Mouse (Mus musculus) kidney, embryonic 16.5 days (tissue): ENCODE measurements around the gene Tmed10. TPM values are rescaled to one million over a fixed set of nuclear protein-coding genes. Genes with fewer than 3 reads are reported as not detected.

ENCODE experiments used
- ATAC-seq: fragments of 200-750 bp; cut with Nextera tagmentation; 2 replicates; pipeline ENCODE4 v1.8.0; 2017; ENCODE audit warnings: moderate TSS enrichment; ENCODE audit not compliant: low FRiP score, low TSS enrichment
- H3K27ac ChIP-seq: fragments of 300-500 bp; sonication (generic); 2 replicates; pipeline ENCODE4 v1.5.1; 2014; ENCODE audit warnings: low read length
- H3K27me3 ChIP-seq: fragments of 300-500 bp; sonication (generic); 2 replicates; pipeline ENCODE4 v1.6.1; 2014; ENCODE audit warnings: low read length, control low read depth, mixed read lengths; ENCODE audit not compliant: insufficient read depth
- H3K36me3 ChIP-seq: fragments of 300-500 bp; sonication (generic); 2 replicates; pipeline ENCODE4 v1.6.1; 2014; ENCODE audit warnings: low read length, control low read depth, mixed read lengths; ENCODE audit not compliant: insufficient read depth
- H3K4me1 ChIP-seq: fragments of 300-500 bp; sonication (generic); 2 replicates; pipeline ENCODE4 v1.6.1; 2014; ENCODE audit warnings: low read length, control low read depth, mixed read lengths; ENCODE audit not compliant: insufficient read depth
- H3K4me2 ChIP-seq: fragments of 300-500 bp; sonication (generic); replicated peaks from 2 replicates; pipeline ENCODE4 v1.6.1; 2014; ENCODE audit warnings: low read depth, low read length
- H3K4me3 ChIP-seq: fragments of 300-500 bp; sonication (generic); 2 replicates; pipeline ENCODE4 v1.5.1; 2014; ENCODE audit warnings: mild to moderate bottlenecking, low read length
- H3K9ac ChIP-seq: fragments of 300-500 bp; sonication (generic); replicated peaks from 2 replicates; pipeline ENCODE4 v1.6.1; 2014; ENCODE audit warnings: low read length
- H3K9me3 ChIP-seq: fragments of 300-500 bp; sonication (generic); 2 replicates; pipeline ENCODE4 v1.6.1; 2016; ENCODE audit warnings: low read length, control low read depth
- WGBS: fragments of 180-500 bp; shearing (Covaris S2); extraction: QIAGEN DNeasy Blood & Tissue Kit; methylation state at CpG from one replicate; pipeline ENCODE4 v1.1.7; 2014; 5-methylcytosine and 5-hydroxymethylcytosine counted together
- polyA plus RNA-seq: library from polyadenylated mRNA; unstranded; fragments of >200 nt; fragmentation: Nextera tagmentation; extraction: Ambion mirVana; gene quantifications from 2 replicates; pipeline ENCODE4 v1.2.1, GENCODE M21; 2015

Tmed10 gene
- polyA plus RNA-seq, 1 experiment from 2014 or later, result 350 TPM

GRCm38 (mm10) chr12:85354061-85354460, 20.6 kb downstream of the Tmed10 start:
- no peaks in the 10 kb centered on the region for H3K4me1 ChIP-seq
- H3K27me3 ChIP-seq, result no peaks in the 10 kb centered on the region
- no peak overlapping the region for H3K4me3 ChIP-seq
- no peak overlapping the region for H3K27ac ChIP-seq
- H3K36me3 ChIP-seq, result peaks cover 16% of the 10 kb centered on the region
- no peak overlapping the region for H3K4me2 ChIP-seq
- H3K9me3 ChIP-seq, result no peaks in the 10 kb centered on the region
- no peak overlapping the region for H3K9ac ChIP-seq
- 85% methylated on average over 3 of the region's 3 CpGs for WGBS
- no peak for ATAC-seq

GRCm38 (mm10) chr12:85350407-85351232, 24.0 kb downstream of the Tmed10 start:
- no peak overlapping the region for H3K4me2 ChIP-seq
- 71% methylated on average over 10 of the region's 10 CpGs for WGBS
- 0 out of 2 replicates have a peak, but pooled peaks have one; percentile 15 for ATAC-seq

GRCm38 (mm10) chr12:85348338-85348737, 26.3 kb downstream of the Tmed10 start:
- Histone ChIP-seq H3K27ac (peak overlapping the region; percentile 39; the same call in 1 of the 2 replicates), H3K9me3 (no peaks in the 10 kb centered on the region), H3K27me3 (no peaks in the 10 kb centered on the region), H3K9ac (no peak overlapping the region), H3K4me2 (no peak overlapping the region), H3K36me3 (peaks cover 20% of the 10 kb centered on the region), H3K4me1 (no peaks in the 10 kb centered on the region), H3K4me3 (no peak overlapping the region)
- 77% methylated on average over 6 of the region's 6 CpGs for WGBS
- 0 out of 2 replicates have a peak, but pooled peaks have one; percentile 11 for ATAC-seq

More at GRCm38 (mm10) chr12:85350407-85351232, 24.0 kb downstream of the Tmed10 start:
- no peaks in the 10 kb centered on the region for H3K4me1 ChIP-seq
- no peak overlapping the region for H3K9ac ChIP-seq
- no peaks in the 10 kb centered on the region for H3K27me3 ChIP-seq
- H3K4me3 ChIP-seq, result no peak overlapping the region
- H3K9me3 ChIP-seq, result no peaks in the 10 kb centered on the region
- H3K36me3 ChIP-seq, result peaks cover 29% of the 10 kb centered on the region
- no peak overlapping the region for H3K27ac ChIP-seq

- Histone ChIP-seq H3K36me3 (peaks cover 19% of the 10 kb centered on the region), H3K27me3 (no peaks in the 10 kb centered on the region), H3K9ac (no peak overlapping the region), H3K4me3 (no peak overlapping the region), H3K4me1 (no peaks in the 10 kb centered on the region), H3K4me2 (no peak overlapping the region), H3K27ac (no peak overlapping the region), H3K9me3 (no peaks in the 10 kb centered on the region)
- ATAC-seq, result no peak
- WGBS, result 73% methylated on average over 3 of the region's 3 CpGs
Observed at GRCm38 (mm10) chr12:85347196-85347595, 27.5 kb downstream of the Tmed10 start.

- H3K9me3 ChIP-seq, result no peaks in the 10 kb centered on the region
- H3K27me3 ChIP-seq, result no peaks in the 10 kb centered on the region
- WGBS, result 53% methylated on average over 3 of the region's 3 CpGs
- ATAC-seq, result peak; percentile 29; the same call in 1 of the 2 replicates
- no peak overlapping the region for H3K4me3 ChIP-seq
- H3K4me1 ChIP-seq, result no peaks in the 10 kb centered on the region
- no peak overlapping the region for H3K4me2 ChIP-seq
- H3K27ac ChIP-seq, result no peak overlapping the region
- H3K36me3 ChIP-seq, result peaks cover 22% of the 10 kb centered on the region
- H3K9ac ChIP-seq, result no peak overlapping the region
Observed at GRCm38 (mm10) chr12:85346374-85346773, 28.3 kb downstream of the Tmed10 start.

- H3K4me1 ChIP-seq, result no peaks in the 10 kb centered on the region
- H3K4me2 ChIP-seq, result no peak overlapping the region
- no peak for ATAC-seq
- no peaks in the 10 kb centered on the region for H3K9me3 ChIP-seq
- no peak overlapping the region for H3K9ac ChIP-seq
- H3K27ac ChIP-seq, result no peak overlapping the region
- no peaks in the 10 kb centered on the region for H3K27me3 ChIP-seq
- no peak overlapping the region for H3K4me3 ChIP-seq
- H3K36me3 ChIP-seq, result peaks cover 22% of the 10 kb centered on the region
- WGBS, result 94% methylated on average over 6 of the region's 6 CpGs
Observed at GRCm38 (mm10) chr12:85345559-85345958, 29.1 kb downstream of the Tmed10 start.

- no peak overlapping the region for H3K9ac ChIP-seq
- H3K9me3 ChIP-seq, result no peaks in the 10 kb centered on the region
- 60% methylated on average over 7 of the region's 7 CpGs for WGBS
- no peaks in the 10 kb centered on the region for H3K27me3 ChIP-seq
- no peak for ATAC-seq
- H3K4me1 ChIP-seq, result peaks cover 5% of the 10 kb centered on the region
- no peak overlapping the region for H3K4me3 ChIP-seq
- H3K27ac ChIP-seq, result no peak overlapping the region
- H3K36me3 ChIP-seq, result peaks cover 21% of the 10 kb centered on the region
- no peak overlapping the region for H3K4me2 ChIP-seq
Observed at GRCm38 (mm10) chr12:85344252-85344651, 30.4 kb downstream of the Tmed10 start.

- 86% methylated on average over 4 of the region's 4 CpGs for WGBS
- no peak overlapping the region for H3K4me3 ChIP-seq
- H3K4me2 ChIP-seq, result no peak overlapping the region
- no peak for ATAC-seq
- no peak overlapping the region for H3K9ac ChIP-seq
- peaks cover 7% of the 10 kb centered on the region; the same call in 1 of the 2 replicates for H3K36me3 ChIP-seq
- H3K27me3 ChIP-seq, result no peaks in the 10 kb centered on the region
- H3K4me1 ChIP-seq, result peaks cover 16% of the 10 kb centered on the region
- H3K9me3 ChIP-seq, result no peaks in the 10 kb centered on the region
- no peak overlapping the region for H3K27ac ChIP-seq
Observed at GRCm38 (mm10) chr12:85342310-85342709, 32.3 kb downstream of the Tmed10 start.

- Histone ChIP-seq H3K9ac (no peak overlapping the region), H3K36me3 (peaks cover 7% of the 10 kb centered on the region; the same call in 1 of the 2 replicates), H3K9me3 (no peaks in the 10 kb centered on the region), H3K4me3 (no peak overlapping the region), H3K27me3 (no peaks in the 10 kb centered on the region), H3K27ac (no peak overlapping the region), H3K4me1 (peaks cover 16% of the 10 kb centered on the region), H3K4me2 (no peak overlapping the region)
- no peak for ATAC-seq
- WGBS, result 70% methylated on average over 1 of the region's 1 CpGs
Observed at GRCm38 (mm10) chr12:85341131-85341530, 33.5 kb downstream of the Tmed10 start.

- Histone ChIP-seq H3K4me1 (peaks cover 16% of the 10 kb centered on the region), H3K4me2 (peak overlapping the region; percentile 77), H3K27me3 (no peaks in the 10 kb centered on the region), H3K36me3 (peaks cover 15% of the 10 kb centered on the region; the same call in 1 of the 2 replicates), H3K27ac (0 out of 2 replicates have a peak overlapping the region, but pooled peaks have one; percentile 61), H3K4me3 (peak overlapping the region; percentile 99), H3K9ac (no peak overlapping the region), H3K9me3 (no peaks in the 10 kb centered on the region)
- no peak for ATAC-seq
- WGBS, result 28% methylated on average over 4 of the region's 4 CpGs
Observed at GRCm38 (mm10) chr12:85339947-85340346, 34.7 kb downstream of the Tmed10 start.
